Mouse (Mus musculus): Measurements from ENCODE around the gene Clk2. TPM values are rescaled to one million over a fixed set of nuclear protein-coding genes. Genes with fewer than 3 reads are reported as not detected.

The Clk2 gene
- polyA plus RNA-seq, 1 experiment from 2014 or later: 42.3 TPM

GRCm38 (mm10) chr3:89161786-89162185 is 2.8 kb upstream of the Clk2 start:
- Histone ChIP-seq H3K27me3 (peaks cover 8% of the 10 kb centered on the region), H3K27ac (replicated peaks) (no peak overlapping the region), H3K9me3 (no peaks in the 10 kb centered on the region), H3K9ac (replicated peaks) (no peak overlapping the region), H3K4me3 (no peak overlapping the region), H3K4me1 (peaks cover 48% of the 10 kb centered on the region), H3K4me2 (replicated peaks) (no peak overlapping the region), H3K36me3 (peaks cover 4% of the 10 kb centered on the region; the same call in 1 of the 2 replicates)
- no peak for ATAC-seq (ENCODE audit: low FRiP score, low read depth)
- WGBS: 81% methylated on average over 4 of the region's 4 CpGs

- Histone ChIP-seq H3K4me2 (replicated peaks) (no peak overlapping the region), H3K9ac (replicated peaks) (no peak overlapping the region), H3K4me1 (peaks cover 46% of the 10 kb centered on the region), H3K27ac (replicated peaks) (no peak overlapping the region), H3K4me3 (no peak overlapping the region), H3K36me3 (peaks cover 15% of the 10 kb centered on the region), H3K9me3 (no peaks in the 10 kb centered on the region), H3K27me3 (peaks cover 8% of the 10 kb centered on the region)
- ATAC-seq (ENCODE audit: low FRiP score, low read depth): no peak
- WGBS: 91% methylated on average over 1 of the region's 1 CpGs
Observed at GRCm38 (mm10) chr3:89163123-89163522, 1.5 kb upstream of the Clk2 start.

DNA sequence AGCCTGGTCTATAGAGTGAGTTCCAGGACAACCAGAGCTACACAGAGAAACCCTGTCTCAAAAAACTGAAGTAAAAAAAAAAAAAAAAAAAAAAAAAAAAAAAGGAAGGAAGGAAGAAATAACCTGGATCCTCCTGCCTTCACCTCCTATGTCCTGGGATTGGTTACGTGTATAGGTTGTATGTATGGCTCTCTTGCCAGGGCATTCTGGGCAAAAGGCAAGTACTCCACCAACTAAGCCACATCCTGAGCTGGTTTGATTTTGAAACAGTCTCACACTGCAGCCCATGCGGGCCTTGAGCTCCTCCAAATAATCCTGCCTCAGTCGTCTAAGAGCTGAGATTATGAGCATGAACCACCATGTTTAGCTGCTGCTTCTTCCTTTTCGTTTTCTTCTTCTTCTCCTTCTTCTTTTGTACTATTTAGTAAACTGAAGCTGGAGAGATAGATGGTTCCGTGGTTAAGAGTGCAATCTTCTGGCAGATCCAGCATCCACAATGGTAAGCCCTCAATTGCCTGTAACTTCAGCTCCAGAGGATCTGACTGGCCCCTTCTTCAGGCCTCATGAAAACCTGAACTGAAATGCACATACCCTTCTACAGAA is 851 bp upstream of the Clk2 start:
- peak overlapping the region; percentile 95 for H3K4me3 ChIP-seq
- WGBS: 73% methylated on average over 5 of the region's 5 CpGs
- H3K9ac ChIP-seq (replicated peaks): peak overlapping the region; percentile 94
- peaks cover 22% of the 10 kb centered on the region for H3K36me3 ChIP-seq
- peaks cover 5% of the 10 kb centered on the region for H3K27me3 ChIP-seq
- no peak for ATAC-seq (ENCODE audit: low FRiP score, low read depth)
- peak overlapping the region; percentile 95; the same call in 1 of the 2 replicates for H3K27ac ChIP-seq (replicated peaks)
- peaks cover 41% of the 10 kb centered on the region for H3K4me1 ChIP-seq
- peak overlapping the region; percentile 68 for H3K4me2 ChIP-seq (replicated peaks)
- H3K9me3 ChIP-seq: no peaks in the 10 kb centered on the region

DNA sequence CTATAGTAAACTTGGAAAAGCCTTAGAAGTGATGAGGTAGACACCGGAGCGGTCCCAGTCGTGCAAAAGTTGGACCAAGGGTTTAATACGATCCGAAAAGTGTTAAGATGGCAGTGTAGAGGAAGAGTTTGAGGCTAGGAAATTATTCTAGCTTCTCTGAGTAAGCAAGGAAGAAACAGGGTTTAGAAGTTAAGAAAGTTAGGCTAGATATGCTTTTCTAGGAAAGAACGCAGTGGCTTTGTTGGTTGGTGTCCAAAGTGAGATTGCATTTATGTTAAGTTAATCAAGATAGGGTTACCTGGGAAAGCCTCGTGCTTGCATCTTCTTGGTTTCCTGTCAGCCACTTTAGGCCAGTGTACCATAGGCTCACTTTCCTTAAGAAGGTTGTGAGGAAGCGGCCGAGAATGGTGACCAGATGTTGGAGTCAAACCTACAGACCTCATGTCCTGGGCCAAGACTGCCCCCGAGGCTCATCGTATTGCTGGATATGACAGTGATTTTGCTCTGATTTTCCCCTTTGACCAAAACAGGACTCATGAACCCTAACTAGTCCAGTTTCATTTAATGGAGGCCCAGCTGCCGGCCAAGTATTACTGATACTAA is 774 bp downstream of the Clk2 start:
- Histone ChIP-seq H3K9ac (replicated peaks) (peak overlapping the region; percentile 94), H3K9me3 (no peaks in the 10 kb centered on the region), H3K36me3 (peaks cover 38% of the 10 kb centered on the region), H3K27ac (replicated peaks) (peak overlapping the region; percentile 95), H3K4me3 (peak overlapping the region; percentile 95), H3K4me2 (replicated peaks) (peak overlapping the region; percentile 68), H3K27me3 (no peaks in the 10 kb centered on the region), H3K4me1 (peaks cover 25% of the 10 kb centered on the region)
- WGBS: 28% methylated on average over 12 of the region's 12 CpGs
- ATAC-seq (ENCODE audit: low FRiP score, low read depth): no peak

GRCm38 (mm10) chr3:89166945-89167344 is 2.4 kb downstream of the Clk2 start:
- Histone ChIP-seq H3K27me3 (no peaks in the 10 kb centered on the region), H3K4me2 (replicated peaks) (no peak overlapping the region), H3K9ac (replicated peaks) (0 out of 2 replicates have a peak overlapping the region, but pooled peaks have one; percentile 15), H3K4me1 (peaks cover 25% of the 10 kb centered on the region), H3K9me3 (no peaks in the 10 kb centered on the region), H3K36me3 (peaks cover 52% of the 10 kb centered on the region), H3K4me3 (no peak overlapping the region), H3K27ac (replicated peaks) (no peak overlapping the region)
- no peak for ATAC-seq (ENCODE audit: low FRiP score, low read depth)
- 93% methylated on average over 19 of the region's 19 CpGs for WGBS

DNA sequence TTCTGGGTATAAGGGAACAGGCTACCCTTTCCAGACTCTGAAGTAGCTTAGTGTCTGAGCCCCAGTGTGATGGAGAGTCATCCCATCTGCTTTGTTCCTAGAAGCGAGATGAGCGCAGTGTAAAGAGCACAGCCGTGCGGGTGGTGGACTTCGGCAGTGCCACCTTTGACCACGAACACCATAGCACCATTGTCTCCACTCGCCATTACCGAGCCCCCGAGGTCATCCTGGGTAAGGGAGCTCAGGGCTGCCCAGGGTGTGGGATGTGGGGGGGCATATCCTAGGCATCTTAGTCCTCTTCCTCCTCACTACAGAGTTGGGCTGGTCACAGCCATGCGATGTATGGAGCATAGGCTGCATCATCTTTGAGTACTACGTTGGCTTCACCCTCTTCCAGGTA is 10.2 kb downstream of the Clk2 start:
- Histone ChIP-seq H3K9ac (replicated peaks) (no peak overlapping the region), H3K4me3 (no peak overlapping the region), H3K36me3 (peaks cover 78% of the 10 kb centered on the region), H3K4me2 (replicated peaks) (no peak overlapping the region), H3K27ac (replicated peaks) (no peak overlapping the region), H3K4me1 (peaks cover 14% of the 10 kb centered on the region), H3K27me3 (no peaks in the 10 kb centered on the region), H3K9me3 (no peaks in the 10 kb centered on the region)
- 92% methylated on average over 11 of the region's 11 CpGs for WGBS
- ATAC-seq (ENCODE audit: low FRiP score, low read depth): no peak

- peaks cover 78% of the 10 kb centered on the region for H3K36me3 ChIP-seq
- H3K4me2 ChIP-seq (replicated peaks): no peak overlapping the region
- H3K9ac ChIP-seq (replicated peaks): no peak overlapping the region
- no peak for ATAC-seq (ENCODE audit: low FRiP score, low read depth)
- 93% methylated on average over 10 of the region's 10 CpGs for WGBS
- peaks cover 14% of the 10 kb centered on the region for H3K4me1 ChIP-seq
- no peak overlapping the region for H3K4me3 ChIP-seq
- H3K27ac ChIP-seq (replicated peaks): no peak overlapping the region
- no peaks in the 10 kb centered on the region for H3K9me3 ChIP-seq
- no peaks in the 10 kb centered on the region for H3K27me3 ChIP-seq
Observed at GRCm38 (mm10) chr3:89175544-89175943, 10.9 kb downstream of the Clk2 start.

- Histone ChIP-seq H3K4me3 (no peak overlapping the region), H3K4me2 (replicated peaks) (no peak overlapping the region; the same call in 1 of the 2 replicates), H3K27ac (replicated peaks) (no peak overlapping the region), H3K9me3 (no peaks in the 10 kb centered on the region), H3K27me3 (no peaks in the 10 kb centered on the region), H3K9ac (replicated peaks) (no peak overlapping the region), H3K4me1 (peaks cover 14% of the 10 kb centered on the region), H3K36me3 (peaks cover 79% of the 10 kb centered on the region)
- ATAC-seq (ENCODE audit: low FRiP score, low read depth): 0 out of 2 replicates have a peak, but pooled peaks have one; percentile 6
- WGBS: 85% methylated on average over 7 of the region's 7 CpGs
Observed at GRCm38 (mm10) chr3:89176421-89176820, 11.8 kb downstream of the Clk2 start.

- Histone ChIP-seq H3K9ac (replicated peaks) (peak within 1 kb of the TSS; percentile 73), H3K27me3 (no peaks in the 10 kb centered on the region), H3K9me3 (no peaks in the 10 kb centered on the region), H3K4me3 (peak within 1 kb of the TSS; percentile 66), H3K4me2 (replicated peaks) (peak within 1 kb of the TSS; percentile 77), H3K27ac (replicated peaks) (peak within 1 kb of the TSS; percentile 72), H3K36me3 (peaks cover 79% of the 10 kb centered on the region), H3K4me1 (peaks cover 15% of the 10 kb centered on the region)
- WGBS: under 1% methylated on average over 43 of the region's 43 CpGs
- ATAC-seq (ENCODE audit: low FRiP score, low read depth): peak; percentile 94
Observed at GRCm38 (mm10) chr3:89177242-89178106, 12.9 kb downstream of the Clk2 start, which contains the start of gene Scamp3. Gene Scamp3 (plus strand): TSS chr3:89177473.

- Histone ChIP-seq H3K4me2 (replicated peaks) (peak overlapping the region; percentile 77), H3K9ac (replicated peaks) (peak overlapping the region; percentile 73), H3K4me3 (peak overlapping the region; percentile 66), H3K27me3 (no peaks in the 10 kb centered on the region), H3K4me1 (peaks cover 17% of the 10 kb centered on the region), H3K36me3 (peaks cover 74% of the 10 kb centered on the region), H3K27ac (replicated peaks) (no peak overlapping the region), H3K9me3 (no peaks in the 10 kb centered on the region)
- 10% methylated on average over 6 of the region's 6 CpGs for WGBS
- no peak for ATAC-seq (ENCODE audit: low FRiP score, low read depth)
Observed at GRCm38 (mm10) chr3:89178107-89178385, 13.5 kb downstream of the Clk2 start.

- Histone ChIP-seq H3K4me3 (0 out of 2 replicates have a peak overlapping the region, but pooled peaks have one; percentile 2), H3K27ac (replicated peaks) (no peak overlapping the region), H3K36me3 (peaks cover 64% of the 10 kb centered on the region), H3K9ac (replicated peaks) (no peak overlapping the region), H3K9me3 (no peaks in the 10 kb centered on the region), H3K4me2 (replicated peaks) (peak overlapping the region; percentile 77; the same call in 1 of the 2 replicates), H3K27me3 (no peaks in the 10 kb centered on the region), H3K4me1 (peaks cover 25% of the 10 kb centered on the region)
- 89% methylated on average over 11 of the region's 11 CpGs for WGBS
- no peak for ATAC-seq (ENCODE audit: low FRiP score, low read depth)
Observed at GRCm38 (mm10) chr3:89179056-89179455, 14.5 kb downstream of the Clk2 start.

Data from midbrain, embryonic 12.5 days (tissue).